Mouse (Mus musculus) 416B (cell line): ENCODE measurements at regions not wholly inside any gene's neighbourhood (a gene's known extent, or its start where the extent isn't known, plus 50 kb on each side); places are given as distances from the start of the nearest gene placed in this dataset.
A peak's percentile ranks its signal among the peaks of the same experiment; 100 is the strongest.

ENCODE experiments used
- DNase-seq: peaks from one replicate; pipeline ENCODE4 v3.0.0; 2011; ENCODE audit warnings: low read depth

DNA sequence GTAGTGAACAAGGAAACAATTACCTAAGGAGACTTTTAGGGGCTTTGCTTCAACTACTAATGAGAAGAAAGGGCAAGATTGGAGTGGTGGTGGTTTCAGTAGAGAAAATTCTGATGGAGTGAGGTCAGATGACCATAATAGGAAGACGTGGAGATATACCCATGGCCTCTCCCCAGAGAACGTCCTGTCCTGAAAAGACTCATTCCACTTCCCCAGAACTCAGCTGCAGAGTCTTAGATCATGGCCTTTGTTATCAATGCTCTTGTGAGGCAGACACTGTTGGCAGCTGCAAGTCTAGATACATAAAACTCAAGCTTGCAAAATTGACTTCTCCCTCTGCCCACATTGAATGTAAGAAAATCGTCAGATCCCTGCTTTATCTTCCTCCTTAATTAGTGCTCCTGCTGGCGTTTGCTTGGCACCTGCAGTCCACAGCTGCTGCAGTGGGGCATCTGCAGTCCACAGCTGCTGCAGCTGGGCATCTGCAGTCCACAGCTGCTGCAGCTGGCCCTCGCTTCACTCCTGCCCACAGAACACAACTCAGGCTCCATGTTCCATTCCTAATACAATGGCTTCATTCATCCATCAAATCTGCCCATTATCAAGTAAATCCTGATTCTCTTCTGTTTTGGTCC, 162.5 kb downstream of the Cxcl12 start:
- DNase-seq, result no peak

DNA sequence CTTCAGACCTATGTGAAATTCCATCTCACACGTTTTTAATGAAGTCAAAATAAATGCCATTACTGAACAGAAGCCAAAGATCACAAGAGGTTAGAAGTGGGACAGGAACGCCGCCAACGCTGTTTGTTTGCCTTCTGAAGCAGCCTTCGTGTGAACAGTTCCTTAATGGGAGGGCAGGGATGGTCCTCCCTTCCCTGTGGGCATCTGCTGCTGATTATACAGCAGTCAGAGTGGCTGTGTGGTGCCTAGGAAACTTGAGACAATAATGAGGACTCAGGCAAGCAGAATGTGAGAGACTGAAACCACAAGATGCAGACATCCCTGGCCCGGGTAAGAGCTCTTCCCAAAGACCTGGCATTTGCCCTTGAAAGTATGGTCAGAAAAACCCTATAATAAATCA, 164.3 kb downstream of the Cxcl12 start:
- no peak for DNase-seq

GRCm38 (mm10) chr6:117342123-117342522, 173.8 kb downstream of the Cxcl12 start:
- no peak for DNase-seq

DNA sequence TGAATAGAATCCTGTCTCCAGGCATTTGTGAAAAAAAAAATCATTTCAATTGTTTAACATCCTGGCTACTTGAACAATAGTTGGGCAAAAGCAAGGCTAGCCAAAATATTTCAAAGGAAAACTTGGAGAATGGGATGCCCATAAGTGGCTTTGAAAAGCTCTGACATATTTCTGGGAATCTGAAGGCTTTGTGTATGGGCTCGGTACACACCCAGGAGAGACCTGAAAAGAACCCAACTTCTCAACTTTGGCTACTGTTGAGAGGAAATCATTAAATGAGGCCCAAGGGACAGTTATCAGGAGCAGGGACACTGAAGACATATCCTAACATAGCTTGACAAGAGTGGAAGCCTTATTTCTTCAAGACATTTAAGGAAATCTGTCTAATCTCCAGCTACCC, 179.0 kb downstream of the Cxcl12 start:
- DNase-seq, result no peak

DNA sequence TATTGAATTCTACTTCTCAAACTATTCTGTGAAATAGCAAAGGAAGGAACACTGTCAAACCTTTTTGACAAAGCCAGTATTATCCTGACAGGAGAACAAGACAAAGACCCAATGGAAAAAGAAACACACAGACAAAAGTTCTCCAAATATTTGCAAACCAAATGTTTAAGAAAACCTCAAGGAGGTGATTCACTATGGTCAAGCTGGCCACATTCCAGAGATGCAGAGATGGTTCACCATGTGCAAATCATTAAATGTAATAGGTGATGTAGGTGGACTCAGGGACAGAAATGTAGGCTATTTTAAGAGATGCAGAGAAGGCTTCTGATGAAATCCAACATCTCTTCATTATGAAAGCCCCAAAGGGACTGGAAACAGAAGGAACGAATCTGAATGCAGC, 183.5 kb downstream of the Cxcl12 start:
- no peak for DNase-seq

GRCm38 (mm10) chr6:117353091-117353490, 184.8 kb downstream of the Cxcl12 start:
- no peak for DNase-seq

GRCm38 (mm10) chr6:117356101-117356500, 187.8 kb downstream of the Cxcl12 start:
- DNase-seq, result no peak

DNA sequence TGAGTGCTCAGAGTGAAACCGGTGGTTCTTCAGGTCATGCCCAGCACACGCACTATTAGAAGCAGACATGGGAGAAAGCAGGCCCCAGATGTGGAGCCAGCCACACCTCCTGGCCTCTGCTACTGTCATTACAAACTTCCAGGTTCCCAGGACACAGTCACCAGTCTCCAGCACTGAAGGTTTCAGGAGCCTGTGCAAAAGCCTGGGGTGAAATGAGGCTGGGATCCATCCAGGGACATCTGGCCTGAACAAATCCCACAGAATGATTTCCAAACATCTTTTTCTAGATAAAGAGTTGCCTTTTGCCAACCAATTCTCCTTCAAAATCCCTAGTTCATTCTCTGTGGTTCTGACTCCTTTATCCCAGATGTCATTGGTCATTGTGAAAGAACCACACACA, 191.1 kb downstream of the Cxcl12 start:
- no peak for DNase-seq

GRCm38 (mm10) chr6:117366563-117366962, 198.2 kb downstream of the Cxcl12 start:
- DNase-seq, result no peak

GRCm38 (mm10) chr6:117375989-117376388, 207.7 kb downstream of the Cxcl12 start:
- no peak for DNase-seq

GRCm38 (mm10) chr6:117379904-117380303, 211.6 kb downstream of the Cxcl12 start:
- no peak for DNase-seq

- DNase-seq, result no peak
Measured at GRCm38 (mm10) chr6:117390233-117390848, 222.0 kb downstream of the Cxcl12 start.

DNA sequence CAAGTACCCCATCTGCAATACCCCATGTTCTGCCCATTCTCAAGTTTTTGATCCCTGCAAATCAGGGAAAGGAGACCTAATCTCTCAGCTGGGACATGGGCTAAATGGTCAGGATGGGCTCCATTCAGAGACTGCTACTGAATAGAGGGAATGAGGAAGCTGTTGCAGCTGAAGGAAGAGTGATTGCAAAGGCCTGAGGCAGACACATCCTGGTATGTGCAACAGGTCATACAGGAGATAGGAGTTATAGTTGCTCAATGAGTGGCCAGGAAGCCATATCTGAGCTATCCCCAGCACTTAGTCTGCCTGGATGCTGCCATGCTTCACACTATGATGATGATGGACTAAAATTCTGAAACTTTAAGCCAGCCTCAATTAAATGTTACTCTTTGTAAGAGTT, 225.1 kb downstream of the Cxcl12 start:
- peak; percentile 29 for DNase-seq

GRCm38 (mm10) chr6:117405589-117406311, 237.4 kb downstream of the Cxcl12 start:
- no peak for DNase-seq

GRCm38 (mm10) chr6:117406312-117406595, 237.9 kb downstream of the Cxcl12 start:
- DNase-seq, result no peak

- DNase-seq, result no peak
Measured at GRCm38 (mm10) chr6:117406757-117407156, 238.4 kb downstream of the Cxcl12 start.

DNA sequence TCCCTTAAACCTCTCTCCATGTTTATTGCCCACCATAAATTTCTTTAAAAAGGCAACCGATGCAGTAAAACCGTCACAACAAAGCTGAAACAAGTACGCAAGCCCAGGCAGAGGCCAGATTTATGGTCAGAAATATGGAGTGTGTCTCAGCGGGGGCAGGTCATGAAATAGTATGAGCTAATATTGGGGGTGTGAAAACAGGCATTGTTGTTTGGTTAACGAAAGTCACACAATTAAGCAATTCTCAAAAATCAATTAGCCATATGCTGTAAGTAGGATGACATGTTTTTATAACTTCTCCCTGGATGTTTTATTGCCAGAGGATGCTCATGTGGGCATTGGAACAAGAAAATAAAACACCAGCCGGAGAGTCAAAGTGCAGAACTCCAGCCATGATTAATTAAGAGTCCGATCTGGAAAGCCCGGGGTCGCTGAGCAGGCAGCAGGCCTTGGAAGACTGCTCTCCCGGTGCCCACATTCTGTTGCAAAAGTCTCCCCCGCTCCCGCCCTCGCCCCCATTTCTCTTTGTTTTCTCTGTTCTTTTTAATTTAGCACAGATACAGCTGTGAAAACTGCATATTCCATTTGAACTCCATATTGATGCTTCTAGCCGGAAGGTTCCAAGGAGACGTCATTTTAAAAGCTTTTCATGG, 239.0 kb downstream of the Cxcl12 start:
- DNase-seq, result no peak

GRCm38 (mm10) chr6:117407953-117408352, 239.6 kb downstream of the Cxcl12 start:
- no peak for DNase-seq

DNA sequence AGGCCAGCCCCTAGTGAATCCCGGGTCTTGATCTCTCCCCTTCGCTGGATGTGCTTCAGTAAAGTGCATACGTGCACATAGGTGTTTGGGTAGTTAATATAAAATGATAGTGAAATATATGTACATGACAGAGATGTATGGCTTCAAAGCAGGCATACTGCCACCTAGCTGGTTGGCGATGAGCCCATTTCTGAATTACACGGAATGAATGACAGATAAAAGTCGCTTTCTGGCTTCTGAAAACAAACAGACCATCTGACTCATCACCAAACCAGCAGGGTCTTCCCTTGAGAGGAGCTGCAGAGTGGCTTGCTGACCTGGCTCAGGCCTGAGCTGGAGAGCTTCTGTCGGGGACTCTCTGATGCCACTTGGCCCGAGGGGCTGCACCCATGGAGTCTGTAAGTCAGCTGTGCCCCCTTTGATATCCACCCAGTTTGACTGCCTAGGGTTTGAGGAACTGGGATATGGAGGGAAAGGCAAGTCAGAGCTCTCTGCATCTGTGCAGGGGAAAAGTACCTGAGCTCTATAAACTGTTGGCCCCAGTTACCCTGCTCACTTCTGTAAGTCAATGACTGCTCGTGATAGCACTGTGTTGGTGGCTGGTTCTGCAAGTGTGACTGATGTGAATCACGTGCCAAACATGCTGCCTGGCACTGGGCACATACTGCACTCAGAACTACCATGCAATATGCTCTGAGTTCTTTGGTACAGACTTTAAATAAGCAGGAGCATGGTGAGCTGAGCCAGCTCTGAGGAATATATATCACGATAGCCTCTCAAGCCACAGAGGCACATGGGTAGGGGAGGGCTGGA, 240.8 kb downstream of the Cxcl12 start:
- no peak for DNase-seq

GRCm38 (mm10) chr6:117414926-117415325, 246.6 kb downstream of the Cxcl12 start:
- DNase-seq, result no peak

- DNase-seq, result no peak
Measured at GRCm38 (mm10) chr6:117415901-117416300, 247.6 kb downstream of the Cxcl12 start.

- no peak for DNase-seq
Measured at GRCm38 (mm10) chr6:117416461-117416860, 248.1 kb downstream of the Cxcl12 start.
